Mouse (Mus musculus): ENCODE data around the gene Pex5l.

DNA sequence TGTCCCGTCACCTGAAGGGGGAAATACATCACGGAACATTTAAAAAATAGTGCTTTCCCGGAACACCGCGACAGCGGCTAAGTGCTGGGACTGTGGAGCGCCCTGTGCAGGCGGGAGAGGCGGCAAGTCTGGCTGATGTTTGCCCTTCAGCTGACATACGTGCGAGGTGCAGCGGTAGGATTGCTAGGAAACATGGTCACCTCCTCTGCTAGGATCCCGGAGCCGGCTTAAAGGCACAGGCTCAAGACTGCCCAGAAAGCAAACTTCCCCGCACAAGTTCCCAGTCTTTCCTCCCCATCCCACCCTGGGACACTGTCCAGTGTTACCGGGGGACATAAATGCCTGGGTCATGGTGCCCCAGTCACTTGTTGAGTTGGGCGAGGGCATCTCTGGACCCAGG is 649 bp downstream of the Pex5l start:
- no peak for TF ChIP-seq POLR2A (IDR thresholded peaks at IDR 0.05; ENCODE audit: low read depth, low read length)
- TF ChIP-seq CTCF (IDR thresholded peaks at IDR 0.05; ENCODE audit: extremely low read depth, insufficient read length, insufficient replicate concordance, low read depth, low read length): no peak

All from small intestine, adult 2 months (tissue).